Mouse (Mus musculus) ES-E14 (cell line): ENCODE measurements at regions not wholly inside any gene's neighbourhood (a gene's known extent, or its start where the extent isn't known, plus 50 kb on each side); places are given as distances from the start of the nearest gene placed in this dataset.

Source experiments
- CHD2 ChIP-seq: IDR thresholded peaks from 2 replicates; pipeline ENCODE4 v1.6.1; 2014; ENCODE audit warnings: mild to moderate bottlenecking, low read depth, low read length, inconsistent platforms
- HCFC1 ChIP-seq: IDR thresholded peaks from 2 replicates; pipeline ENCODE4 v1.6.1; 2012; ENCODE audit warnings: low read length, inconsistent platforms, borderline replicate concordance; ENCODE audit not compliant: insufficient read depth
- ZC3H11A ChIP-seq: IDR thresholded peaks from 2 replicates; pipeline ENCODE4 v1.6.1; 2012; ENCODE audit warnings: low read depth, mild to moderate bottlenecking, inconsistent platforms, low read length, borderline replicate concordance
- ZNF384 ChIP-seq: IDR thresholded peaks from 2 replicates; pipeline ENCODE4 v1.6.1; 2012; ENCODE audit warnings: low read depth, low read length, inconsistent platforms

GRCm38 (mm10) chr17:73048164-73048563 is 59.6 kb upstream of the Lclat1 start:
- TF ChIP-seq ZC3H11A (no peak), CHD2 (no peak), ZNF384 (no peak), HCFC1 (no peak)
